Mouse (Mus musculus) limb, embryonic 12.5 days (tissue): ENCODE measurements around the gene Fuz. TPM values are rescaled to one million over a fixed set of nuclear protein-coding genes. Genes with fewer than 3 reads are reported as not detected.
"Not testable (repeated sequence)": the region's sequence is repeated elsewhere in the genome, so short reads cannot be mapped to it uniquely, and the experiment has no call there.

Experiments used
- ATAC-seq: fragments of 200-750 bp; cut with Nextera tagmentation; 2 replicates; pipeline ENCODE4 v1.8.0; 2017; ENCODE audit warnings: low read depth, moderate TSS enrichment; ENCODE audit not compliant: insufficient number of reproducible peaks, insufficient read depth, low FRiP score, low TSS enrichment
- H3K27ac ChIP-seq: fragments of 300-500 bp; sonication (generic); 2 replicates; pipeline ENCODE4 v1.5.1; 2016; ENCODE audit warnings: mild to moderate bottlenecking, moderate library complexity
- H3K27me3 ChIP-seq: fragments of 300-500 bp; sonication (generic); 2 replicates; pipeline ENCODE4 v1.6.1; 2016; ENCODE audit warnings: mild to moderate bottlenecking, moderate library complexity
- H3K36me3 ChIP-seq: fragments of 300-500 bp; sonication (generic); 2 replicates; pipeline ENCODE4 v1.6.1; 2016; ENCODE audit warnings: mild to moderate bottlenecking, moderate library complexity
- H3K4me1 ChIP-seq: fragments of 300-500 bp; sonication (generic); replicated peaks from 2 replicates; pipeline ENCODE4 v1.6.1; 2016
- H3K4me2 ChIP-seq: fragments of 300-500 bp; sonication (generic); 2 replicates; pipeline ENCODE4 v1.6.1; 2016; ENCODE audit warnings: mild to moderate bottlenecking, moderate library complexity
- H3K4me3 ChIP-seq: fragments of 300-500 bp; sonication (generic); replicated peaks from 2 replicates; pipeline ENCODE4 v1.5.1; 2016; ENCODE audit warnings: mild to moderate bottlenecking
- H3K9ac ChIP-seq: fragments of 300-500 bp; sonication (generic); replicated peaks from 2 replicates; pipeline ENCODE4 v1.6.1; 2016; ENCODE audit warnings: mild to moderate bottlenecking, moderate library complexity
- H3K9me3 ChIP-seq: fragments of 300-500 bp; sonication (generic); 2 replicates; pipeline ENCODE4 v1.6.1; 2016; ENCODE audit warnings: mild to moderate bottlenecking, moderate library complexity
- WGBS: fragments of 180-500 bp; shearing (Covaris S2); methylation state at CpG from one replicate; pipeline ENCODE4 v1.1.7; 2016; 5-methylcytosine and 5-hydroxymethylcytosine counted together
- polyA plus RNA-seq: library from polyadenylated mRNA; unstranded; fragments of >200 nt; fragmentation: Nextera tagmentation; extraction: Ambion mirVana; gene quantifications from 2 replicates; pipeline ENCODE4 v1.2.1, GENCODE M21; 2016

Fuz gene
- polyA plus RNA-seq, 1 experiment from 2014 or later: 21.6 TPM

DNA sequence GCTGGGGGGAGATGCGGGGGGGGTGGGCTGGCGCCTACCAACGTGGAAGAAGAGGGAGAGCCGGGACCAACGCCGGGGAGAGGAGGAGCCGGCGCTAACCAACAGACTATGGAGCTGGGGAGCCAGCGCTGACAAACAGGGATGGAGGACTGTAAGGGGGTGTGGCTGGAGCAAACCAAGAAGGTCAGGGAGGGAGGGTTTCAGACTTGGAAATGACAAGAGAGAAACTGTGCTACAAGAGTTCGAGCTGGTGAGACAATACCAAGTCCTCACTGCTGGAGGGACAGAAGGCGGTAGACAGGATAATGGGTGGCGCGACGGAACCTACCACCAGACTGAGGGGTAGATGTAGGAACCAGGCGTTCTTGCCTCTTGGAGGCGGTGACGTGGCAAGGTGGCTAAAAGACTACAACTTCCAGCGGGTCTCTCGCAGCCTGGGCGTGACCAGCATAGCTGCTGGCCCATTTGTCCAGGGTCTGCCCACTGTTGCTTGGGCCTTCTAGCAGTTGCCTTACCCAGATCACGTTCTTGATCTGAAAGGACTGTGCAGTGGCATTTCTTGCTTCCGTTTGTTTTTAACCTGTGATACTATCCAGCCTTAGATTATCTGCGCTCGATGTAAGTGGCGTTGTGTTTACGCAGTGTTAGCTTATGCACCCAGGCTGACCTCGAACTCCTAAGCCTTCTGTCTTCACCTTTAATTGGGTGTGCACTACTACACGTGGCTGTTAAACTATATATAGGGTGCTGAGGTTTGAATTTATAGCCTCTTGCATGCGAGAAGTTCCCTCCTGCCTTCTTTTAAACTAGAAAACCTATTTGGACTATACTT, 26.0 kb upstream of the Fuz start, which contains the start of gene Ptov1:
Gene Ptov1 (minus strand): TSS at position 92 of the 832 bp plus-strand sequence.
- Histone ChIP-seq H3K4me2 (peak within 1 kb of the TSS; percentile 92), H3K9me3 (no peaks in the 10 kb centered on the region), H3K27me3 (no peaks in the 10 kb centered on the region), H3K4me1 (peaks cover 44% of the 10 kb centered on the region), H3K36me3 (peaks cover 27% of the 10 kb centered on the region), H3K4me3 (peak within 1 kb of the TSS; percentile 94), H3K27ac (peak within 1 kb of the TSS; percentile 100), H3K9ac (peak within 1 kb of the TSS; percentile 100)
- peak; percentile 93 for ATAC-seq
- 4% methylated on average over 29 of the region's 29 CpGs for WGBS

DNA sequence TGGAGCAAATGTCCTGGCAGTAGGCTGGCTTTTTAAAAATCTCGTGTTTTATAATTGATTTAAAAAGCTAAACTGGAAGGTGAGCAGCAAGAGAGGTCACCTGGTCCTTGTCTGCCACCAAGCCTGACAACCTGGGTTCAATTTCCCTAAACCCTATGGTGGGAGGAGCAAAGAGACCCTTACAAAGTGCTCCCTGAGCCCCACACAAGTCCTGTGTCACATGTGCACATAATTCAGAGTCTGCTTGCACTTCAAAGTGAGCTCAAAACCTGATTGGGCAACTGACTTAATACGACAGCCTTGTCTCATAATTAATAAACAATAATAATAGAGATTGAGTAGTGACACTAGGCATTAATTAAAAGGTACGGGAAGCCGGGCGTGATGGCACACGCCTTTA, 25.3 kb upstream of the Fuz start:
- peak overlapping the region; percentile 100 for H3K9ac ChIP-seq

GRCm38 (mm10) chr7:44871181-44871580, 24.7 kb upstream of the Fuz start:
- Histone ChIP-seq H3K27me3 (no peaks in the 10 kb centered on the region), H3K27ac (no peak overlapping the region), H3K9me3 (no peaks in the 10 kb centered on the region), H3K9ac (no peak overlapping the region), H3K4me1 (peaks cover 32% of the 10 kb centered on the region), H3K36me3 (peaks cover 23% of the 10 kb centered on the region), H3K4me3 (no peak overlapping the region), H3K4me2 (no peak overlapping the region)
- ATAC-seq: no peak
- WGBS: 76% methylated on average over 1 of the region's 1 CpGs

More for the DNA sequence above, 25.3 kb upstream of the Fuz start:
- no peaks in the 10 kb centered on the region for H3K9me3 ChIP-seq
- H3K4me3 ChIP-seq: peak overlapping the region; percentile 94
- peak overlapping the region; percentile 92 for H3K4me2 ChIP-seq
- H3K4me1 ChIP-seq: peaks cover 37% of the 10 kb centered on the region
- ATAC-seq: no peak
- H3K27me3 ChIP-seq: no peaks in the 10 kb centered on the region
- 63% methylated on average over 6 of the region's 6 CpGs for WGBS
- peak overlapping the region; percentile 100 for H3K27ac ChIP-seq
- peaks cover 23% of the 10 kb centered on the region for H3K36me3 ChIP-seq

GRCm38 (mm10) chr7:44871774-44872173, 24.1 kb upstream of the Fuz start:
- Histone ChIP-seq H3K4me1 (peaks cover 26% of the 10 kb centered on the region), H3K36me3 (peaks cover 22% of the 10 kb centered on the region)
- H3K27ac ChIP-seq, ATAC-seq, H3K9me3 ChIP-seq, H3K9ac ChIP-seq, H3K4me2 ChIP-seq, H3K4me3 ChIP-seq, H3K27me3 ChIP-seq: not testable (repeated sequence)
- WGBS: 84% methylated on average over 2 of the region's 2 CpGs

- Histone ChIP-seq H3K27ac (no peak overlapping the region), H3K4me2 (no peak overlapping the region; the same call in 1 of the 2 replicates), H3K4me3 (no peak overlapping the region), H3K9me3 (no peaks in the 10 kb centered on the region), H3K36me3 (peaks cover 74% of the 10 kb centered on the region), H3K4me1 (no peaks in the 10 kb centered on the region), H3K27me3 (no peaks in the 10 kb centered on the region), H3K9ac (no peak overlapping the region)
- ATAC-seq: no peak
- WGBS: 92% methylated on average over 14 of the region's 14 CpGs
Observed at GRCm38 (mm10) chr7:44877833-44878232, 18.0 kb upstream of the Fuz start.

- no peak overlapping the region for H3K4me2 ChIP-seq
- no peaks in the 10 kb centered on the region for H3K4me1 ChIP-seq
- ATAC-seq: no peak
- no peak overlapping the region for H3K9ac ChIP-seq
- no peak overlapping the region for H3K27ac ChIP-seq
- H3K4me3 ChIP-seq: no peak overlapping the region
- no peaks in the 10 kb centered on the region for H3K9me3 ChIP-seq
- WGBS: 96% methylated on average over 3 of the region's 3 CpGs
- H3K27me3 ChIP-seq: no peaks in the 10 kb centered on the region
- peaks cover 97% of the 10 kb centered on the region for H3K36me3 ChIP-seq
Observed at GRCm38 (mm10) chr7:44883036-44883435, 12.8 kb upstream of the Fuz start.

GRCm38 (mm10) chr7:44884637-44885036, 11.2 kb upstream of the Fuz start:
- no peak for ATAC-seq
- WGBS: 95% methylated on average over 5 of the region's 5 CpGs
- Histone ChIP-seq H3K9ac (no peak overlapping the region), H3K27me3 (no peaks in the 10 kb centered on the region), H3K4me3 (no peak overlapping the region), H3K36me3 (peaks cover 96% of the 10 kb centered on the region), H3K4me2 (no peak overlapping the region), H3K4me1 (no peaks in the 10 kb centered on the region), H3K9me3 (no peaks in the 10 kb centered on the region), H3K27ac (no peak overlapping the region)

DNA sequence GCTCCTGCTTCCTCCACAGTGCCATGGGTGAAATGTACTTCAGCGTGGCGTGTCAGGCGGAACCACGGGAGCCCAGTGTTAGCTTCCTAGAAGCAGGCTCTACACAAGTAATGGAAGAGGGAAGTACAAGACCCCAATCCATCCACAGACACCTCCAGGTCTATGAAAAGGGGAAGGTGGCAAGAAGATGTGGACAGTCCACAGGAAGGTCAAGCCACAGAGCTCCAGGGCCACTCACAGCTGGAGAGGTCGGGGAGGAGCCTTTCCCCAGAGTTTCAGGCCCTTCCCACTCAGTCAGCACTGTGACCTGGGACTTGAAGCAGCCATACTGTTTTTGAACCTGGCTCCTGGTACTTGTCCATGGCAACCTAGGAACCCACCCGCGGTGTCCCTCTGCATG, 8.9 kb upstream of the Fuz start:
- peaks cover 82% of the 10 kb centered on the region for H3K36me3 ChIP-seq
- 91% methylated on average over 7 of the region's 7 CpGs for WGBS

DNA sequence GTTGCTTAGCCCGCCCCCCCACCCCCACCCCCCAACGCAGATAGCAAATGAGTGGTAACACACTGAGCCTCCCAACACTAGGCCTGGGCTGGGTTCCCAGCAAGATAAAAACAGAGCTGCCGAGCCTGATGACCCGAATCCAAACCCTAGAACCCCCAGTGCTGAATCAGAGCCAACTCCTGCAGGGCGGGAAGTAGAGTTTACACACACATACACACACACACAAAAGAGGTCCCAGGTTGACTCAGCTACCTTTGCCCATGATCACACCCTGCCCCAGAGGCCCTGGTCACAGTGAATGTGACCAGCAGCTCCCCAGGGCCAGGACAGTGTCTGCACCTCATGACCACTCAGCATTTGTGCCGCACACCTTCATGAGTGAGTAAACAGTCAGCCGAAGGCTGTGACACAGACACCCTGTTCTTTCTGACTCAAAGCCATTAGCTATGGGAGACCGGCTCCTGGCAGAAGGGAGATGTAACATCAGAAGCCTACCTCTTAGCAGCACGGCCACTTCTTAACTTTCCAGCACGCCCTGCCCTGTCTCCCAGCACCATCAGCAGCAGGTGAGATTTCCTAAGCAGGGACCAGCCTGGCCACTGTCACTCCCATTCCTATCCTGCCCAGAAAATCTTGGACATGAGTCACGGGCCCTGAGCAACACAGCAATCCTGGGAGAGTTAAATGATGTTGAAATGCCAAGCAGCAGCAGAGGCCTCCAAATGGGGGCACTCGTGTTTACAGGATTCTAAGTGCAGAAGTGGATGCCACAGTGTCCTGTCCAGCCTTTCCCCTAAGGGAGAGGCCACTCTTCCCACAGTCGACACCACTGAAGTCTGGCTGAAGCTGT, 7.4 kb upstream of the Fuz start:
- Histone ChIP-seq H3K9me3 (no peaks in the 10 kb centered on the region), H3K4me2 (no peak overlapping the region), H3K4me3 (no peak overlapping the region), H3K27ac (no peak overlapping the region), H3K4me1 (peaks cover 20% of the 10 kb centered on the region), H3K9ac (no peak overlapping the region), H3K27me3 (no peaks in the 10 kb centered on the region), H3K36me3 (peaks cover 67% of the 10 kb centered on the region)
- ATAC-seq: no peak
- WGBS: 89% methylated on average over 13 of the region's 13 CpGs

More for the DNA sequence above, 8.9 kb upstream of the Fuz start:
- no peak overlapping the region for H3K4me2 ChIP-seq
- no peak overlapping the region for H3K4me3 ChIP-seq
- peaks cover 15% of the 10 kb centered on the region for H3K4me1 ChIP-seq
- H3K9me3 ChIP-seq: no peaks in the 10 kb centered on the region
- ATAC-seq: no peak
- H3K27me3 ChIP-seq: no peaks in the 10 kb centered on the region
- H3K9ac ChIP-seq: no peak overlapping the region
- no peak overlapping the region for H3K27ac ChIP-seq

DNA sequence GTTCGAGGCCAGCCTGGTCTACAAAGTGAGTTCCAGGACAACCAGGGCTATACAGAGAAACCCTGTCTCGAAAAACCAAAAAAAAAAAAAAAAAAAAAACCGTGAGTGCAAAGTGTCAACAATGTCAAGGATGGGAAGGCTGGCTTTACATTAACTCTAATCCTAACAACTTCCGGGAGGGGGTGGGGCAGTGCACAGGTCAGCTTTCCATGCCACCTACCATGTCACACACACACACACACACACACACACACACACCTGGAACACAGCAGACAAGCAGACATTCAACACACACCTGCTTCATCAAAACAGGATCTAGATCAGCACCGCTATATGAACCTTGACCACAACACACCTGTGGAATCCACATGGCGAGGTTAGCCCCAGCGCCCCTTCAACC, 5.7 kb upstream of the Fuz start:
- no peaks in the 10 kb centered on the region for H3K9me3 ChIP-seq
- H3K4me2 ChIP-seq: no peak overlapping the region
- peaks cover 24% of the 10 kb centered on the region for H3K4me1 ChIP-seq
- 83% methylated on average over 7 of the region's 7 CpGs for WGBS
- no peaks in the 10 kb centered on the region for H3K27me3 ChIP-seq
- H3K9ac ChIP-seq: no peak overlapping the region
- no peak overlapping the region for H3K4me3 ChIP-seq
- ATAC-seq: no peak
- H3K27ac ChIP-seq: no peak overlapping the region
- peaks cover 53% of the 10 kb centered on the region for H3K36me3 ChIP-seq

DNA sequence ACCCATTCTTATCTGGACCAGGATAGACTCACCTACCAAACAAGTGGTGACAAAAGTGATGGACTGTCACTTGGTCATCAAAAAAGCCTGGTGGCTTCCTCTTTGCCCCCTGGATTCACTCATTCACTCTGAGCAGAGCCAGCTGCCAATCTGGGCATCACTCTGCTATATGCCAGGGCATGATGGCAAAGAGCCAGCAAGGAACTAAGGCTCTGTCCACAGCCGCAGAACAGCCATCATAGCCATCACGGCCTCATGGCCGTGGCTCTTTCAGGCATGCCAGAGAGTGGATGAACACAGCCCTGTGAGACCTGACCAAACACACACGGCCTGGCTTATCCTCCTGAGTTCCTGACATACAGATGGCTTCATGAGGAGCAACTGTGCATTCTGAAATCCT, 5.1 kb upstream of the Fuz start:
- H3K9me3 ChIP-seq: no peaks in the 10 kb centered on the region
- no peak overlapping the region for H3K27ac ChIP-seq
- H3K27me3 ChIP-seq: no peaks in the 10 kb centered on the region
- H3K36me3 ChIP-seq: peaks cover 47% of the 10 kb centered on the region
- no peak for ATAC-seq
- peak overlapping the region; percentile 82 for H3K4me3 ChIP-seq
- H3K4me1 ChIP-seq: peaks cover 28% of the 10 kb centered on the region
- H3K9ac ChIP-seq: peak overlapping the region; percentile 85; the same call in 1 of the 2 replicates
- peak overlapping the region; percentile 85 for H3K4me2 ChIP-seq
- 92% methylated on average over 4 of the region's 4 CpGs for WGBS
